Mouse (Mus musculus) inflammation-experienced regulatory T-cells, adult 16 weeks (primary cell): ENCODE measurements around the gene 2900026A02Rik. TPM values are rescaled to one million over a fixed set of nuclear protein-coding genes. Genes with fewer than 3 reads are reported as not detected.

ENCODE experiments used
- polyA plus RNA-seq: library from polyadenylated mRNA; unstranded; fragments of 100-300 nt; shearing (Covaris generic); gene quantifications from one replicate; pipeline ENCODE4 v1.2.1, GENCODE M21; 2017

The 2900026A02Rik gene
- 6.9 TPM for polyA plus RNA-seq

DNA sequence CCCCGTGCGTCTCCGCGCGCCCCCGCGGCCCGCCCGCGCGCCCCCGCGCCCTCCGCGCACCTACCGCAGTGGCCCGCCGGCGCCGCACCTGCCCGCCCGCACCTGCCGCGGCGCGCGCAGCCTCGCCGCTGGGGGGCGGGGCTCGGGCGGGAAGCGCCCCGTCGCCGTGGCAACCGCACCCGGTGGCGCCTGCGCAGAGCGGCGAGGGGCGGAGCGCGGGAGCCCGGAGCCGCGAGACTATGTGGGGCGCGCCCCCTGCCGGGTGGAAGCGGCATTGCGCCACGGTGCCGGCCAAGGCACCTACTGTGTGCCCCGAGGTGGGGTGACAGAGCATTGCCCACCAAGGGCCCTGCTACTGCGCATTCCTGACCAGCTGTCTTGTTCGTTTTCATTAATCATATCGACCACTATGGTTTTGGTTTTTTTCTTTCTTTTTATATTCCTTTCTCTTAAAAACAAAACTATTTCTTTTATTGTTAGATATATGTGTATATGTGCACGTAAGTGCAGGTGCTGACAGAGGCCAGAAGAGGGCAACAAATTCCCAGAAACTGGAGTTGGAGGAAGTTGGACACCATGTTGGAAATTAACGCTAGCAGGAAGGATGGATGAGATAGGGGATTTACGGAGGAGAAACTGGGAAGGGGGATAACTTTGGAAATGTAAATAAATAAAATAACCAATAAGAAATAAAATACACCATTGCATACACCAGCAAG lies at the start of gene 2900026A02Rik:
Gene 2900026A02Rik, minus strand, starts transcription at position 90 of the 719 bp plus-strand sequence.

DNA sequence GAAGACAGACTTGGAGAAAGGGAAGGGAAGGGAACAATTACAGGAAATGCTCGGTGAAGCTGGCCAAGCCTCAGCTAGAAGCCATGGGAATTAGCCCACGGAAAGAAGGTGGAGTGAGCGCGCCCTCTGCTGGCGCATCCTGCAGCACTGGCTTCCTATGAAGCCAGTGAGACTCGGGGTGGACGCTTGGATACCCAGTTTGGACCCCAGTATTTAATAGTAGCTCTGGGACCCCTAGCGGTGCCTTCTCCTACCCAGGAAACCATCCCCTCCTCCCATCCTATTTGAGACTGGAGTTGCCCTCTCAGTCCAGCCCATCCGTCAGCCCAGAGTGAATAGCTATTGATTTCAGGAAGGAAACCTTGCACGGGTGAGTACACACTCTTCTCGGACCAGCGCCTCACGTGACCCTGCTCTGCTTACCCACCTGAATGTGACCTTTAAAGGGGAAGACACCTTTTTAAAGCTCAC lies 5.6 kb upstream of the 2900026A02Rik start, which contains the start of gene Tmem211:
Gene Tmem211, plus strand, starts transcription at position 278 of the 471 bp plus-strand sequence.

DNA sequence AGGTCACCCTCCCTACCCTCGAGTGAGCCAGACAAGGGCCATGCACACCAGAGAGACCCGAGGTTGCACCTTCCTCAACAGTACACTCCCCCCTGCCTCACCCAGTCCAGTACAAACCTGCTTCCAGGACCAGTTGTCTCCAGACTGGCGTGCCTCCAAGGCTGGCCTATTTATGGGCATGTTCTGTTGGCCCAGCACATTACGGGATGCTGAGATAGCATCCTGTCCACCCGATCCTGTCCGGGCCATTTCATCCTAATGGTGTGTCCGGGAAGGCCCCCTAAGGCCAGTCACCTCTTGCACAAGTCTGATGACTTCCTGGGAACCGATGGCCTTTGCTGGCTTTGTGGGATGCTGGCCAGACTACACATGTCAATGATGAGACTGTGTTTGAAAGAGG lies 139.6 kb downstream of the 2900026A02Rik start, which contains the start of gene Crybb3:
Gene Crybb3, minus strand, starts transcription at position 146 of the 400 bp plus-strand sequence.

DNA sequence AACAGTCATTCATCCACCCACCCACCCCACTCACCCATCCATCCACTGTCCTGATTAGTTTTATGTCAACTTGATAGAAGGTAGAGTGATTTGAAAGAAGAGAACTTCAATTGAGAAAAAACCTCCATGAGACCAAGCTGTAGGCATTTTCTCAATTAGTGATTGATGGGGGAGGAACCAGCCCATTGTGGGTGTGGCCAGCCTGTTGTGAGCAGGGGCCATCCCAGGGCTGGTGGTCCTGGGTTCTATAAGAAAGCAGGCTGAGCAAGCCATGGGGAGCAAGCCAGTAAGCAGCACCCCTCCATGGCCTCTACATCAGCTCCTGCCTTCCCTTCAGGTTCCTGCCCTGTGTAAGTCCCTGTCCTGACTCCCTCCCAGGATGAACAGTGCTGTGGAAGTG lies 151.0 kb downstream of the 2900026A02Rik start, which contains the start of gene Crybb2:
Gene Crybb2, minus strand, starts transcription at position 101 of the 400 bp plus-strand sequence.

Other genes starting within 250 kb of the 2900026A02Rik start
- gene Grk3, start 205.4 kb downstream of the 2900026A02Rik start, polyA plus RNA-seq = 0.34 TPM
- not detected for gene Crybb2, start 151.1 kb downstream of the 2900026A02Rik start, polyA plus RNA-seq
- not detected for gene Crybb3, start 139.7 kb downstream of the 2900026A02Rik start, polyA plus RNA-seq
- gene Tmem211, start 5.7 kb upstream of the 2900026A02Rik start, polyA plus RNA-seq = not detected
- not detected for gene Sgsm1, start 89.5 kb upstream of the 2900026A02Rik start, polyA plus RNA-seq
- gene Aym1, start 136.1 kb upstream of the 2900026A02Rik start, polyA plus RNA-seq = not detected